Mouse (Mus musculus) hindbrain, embryonic 12.5 days (tissue): ENCODE measurements around the gene Cdca7. TPM values are rescaled to one million over a fixed set of nuclear protein-coding genes. Genes with fewer than 3 reads are reported as not detected.

Source experiments
- ATAC-seq: fragments of 200-750 bp; cut with Nextera tagmentation; 2 replicates; pipeline ENCODE4 v1.8.0; 2017; ENCODE audit warnings: moderate TSS enrichment; ENCODE audit not compliant: low FRiP score
- H3K27ac ChIP-seq: fragments of 300-500 bp; sonication (generic); 2 replicates; pipeline ENCODE4 v1.5.1; 2016; ENCODE audit warnings: mild to moderate bottlenecking
- H3K27me3 ChIP-seq: fragments of 300-500 bp; sonication (generic); 2 replicates; pipeline ENCODE4 v1.6.1; 2016; ENCODE audit warnings: mild to moderate bottlenecking
- H3K36me3 ChIP-seq: fragments of 300-500 bp; sonication (generic); 2 replicates; pipeline ENCODE4 v1.6.1; 2016; ENCODE audit warnings: mild to moderate bottlenecking
- H3K4me1 ChIP-seq: fragments of 300-500 bp; sonication (generic); 2 replicates; pipeline ENCODE4 v1.6.1; 2016
- H3K4me2 ChIP-seq: fragments of 300-500 bp; sonication (generic); replicated peaks from 2 replicates; pipeline ENCODE4 v1.6.1; 2016; ENCODE audit warnings: mild to moderate bottlenecking
- H3K4me3 ChIP-seq: fragments of 300-500 bp; sonication (generic); 2 replicates; pipeline ENCODE4 v1.5.1; 2016; ENCODE audit warnings: mild to moderate bottlenecking
- H3K9ac ChIP-seq: fragments of 300-500 bp; sonication (generic); 2 replicates; pipeline ENCODE4 v1.6.1; 2016; ENCODE audit warnings: mild to moderate bottlenecking, moderate library complexity
- H3K9me3 ChIP-seq: fragments of 300-500 bp; sonication (generic); replicated peaks from 2 replicates; pipeline ENCODE4 v1.6.1; 2016; ENCODE audit warnings: mild to moderate bottlenecking
- WGBS: fragments of 180-500 bp; shearing (Covaris S2); methylation state at CpG from one replicate; pipeline ENCODE4 v1.1.7; 2016; 5-methylcytosine and 5-hydroxymethylcytosine counted together
- polyA plus RNA-seq: library from polyadenylated mRNA; unstranded; fragments of >200 nt; fragmentation: Nextera tagmentation; extraction: Ambion mirVana; gene quantifications from 2 replicates; pipeline ENCODE4 v1.2.1, GENCODE M21; 2016

The Cdca7 gene
- polyA plus RNA-seq, 1 experiment from 2014 or later, result 101 TPM

GRCm38 (mm10) chr2:72467604-72468003 lies 8.4 kb upstream of the Cdca7 start:
- Histone ChIP-seq H3K36me3 (no peaks in the 10 kb centered on the region), H3K9ac (no peak overlapping the region), H3K27ac (no peak overlapping the region), H3K4me1 (no peaks in the 10 kb centered on the region), H3K27me3 (no peaks in the 10 kb centered on the region), H3K4me3 (no peak overlapping the region), H3K4me2 (no peak overlapping the region), H3K9me3 (no peaks in the 10 kb centered on the region)
- no peak for ATAC-seq
- WGBS, result 90% methylated on average over 1 of the region's 1 CpGs

- Histone ChIP-seq H3K4me2 (no peak overlapping the region), H3K36me3 (no peaks in the 10 kb centered on the region), H3K9ac (no peak overlapping the region), H3K27me3 (peaks cover 10% of the 10 kb centered on the region; the same call in 1 of the 2 replicates), H3K27ac (no peak overlapping the region), H3K4me1 (0 out of 2 replicates have a peak, but pooled peaks cover 10% of the 10 kb centered on the region), H3K4me3 (no peak overlapping the region), H3K9me3 (no peaks in the 10 kb centered on the region)
- 71% methylated on average over 16 of the region's 16 CpGs for WGBS
- no peak for ATAC-seq
These were observed 4.4 kb upstream of the Cdca7 start for GRCm38 (mm10) chr2:72471415-72472070.

GRCm38 (mm10) chr2:72474531-72475287 lies 1.2 kb upstream of the Cdca7 start:
- Histone ChIP-seq H3K27ac (no peak overlapping the region), H3K9ac (no peak overlapping the region), H3K4me3 (no peak overlapping the region), H3K9me3 (no peaks in the 10 kb centered on the region), H3K27me3 (peaks cover 10% of the 10 kb centered on the region; the same call in 1 of the 2 replicates), H3K36me3 (no peaks in the 10 kb centered on the region), H3K4me2 (peak overlapping the region; percentile 70; the same call in 1 of the 2 replicates), H3K4me1 (peaks cover 31% of the 10 kb centered on the region)
- no peak for ATAC-seq
- WGBS, result 21% methylated on average over 7 of the region's 7 CpGs

GRCm38 (mm10) chr2:72475423-72475796 lies 549 bp upstream of the Cdca7 start:
- WGBS, result 0% methylated on average over 7 of the region's 7 CpGs
- peak overlapping the region; percentile 70 for H3K4me2 ChIP-seq
- no peaks in the 10 kb centered on the region for H3K9me3 ChIP-seq
- peaks cover 7% of the 10 kb centered on the region; the same call in 1 of the 2 replicates for H3K36me3 ChIP-seq
- no peak for ATAC-seq
- H3K4me3 ChIP-seq, result peak overlapping the region; percentile 60
- peak overlapping the region; percentile 77 for H3K9ac ChIP-seq
- no peak overlapping the region for H3K27ac ChIP-seq
- peaks cover 35% of the 10 kb centered on the region for H3K4me1 ChIP-seq
- H3K27me3 ChIP-seq, result peaks cover 10% of the 10 kb centered on the region; the same call in 1 of the 2 replicates

- under 1% methylated on average over 53 of the region's 53 CpGs for WGBS
- Histone ChIP-seq H3K4me2 (peak overlapping the region; percentile 70), H3K4me3 (peak overlapping the region; percentile 60)
These were observed 690 bp downstream of the Cdca7 start for GRCm38 (mm10) chr2:72476486-72477211.

GRCm38 (mm10) chr2:72477221-72477620 lies 1.3 kb downstream of the Cdca7 start:
- H3K4me2 ChIP-seq, result peak overlapping the region; percentile 70
- no peaks in the 10 kb centered on the region for H3K9me3 ChIP-seq
- H3K36me3 ChIP-seq, result peaks cover 13% of the 10 kb centered on the region; the same call in 1 of the 2 replicates
- H3K27me3 ChIP-seq, result peaks cover 10% of the 10 kb centered on the region; the same call in 1 of the 2 replicates
- no peak for ATAC-seq
- peaks cover 35% of the 10 kb centered on the region for H3K4me1 ChIP-seq
- 2% methylated on average over 11 of the region's 11 CpGs for WGBS
- peak overlapping the region; percentile 77 for H3K9ac ChIP-seq
- H3K4me3 ChIP-seq, result peak overlapping the region; percentile 60
- H3K27ac ChIP-seq, result no peak overlapping the region

More at GRCm38 (mm10) chr2:72476486-72477211, 690 bp downstream of the Cdca7 start:
- peaks cover 35% of the 10 kb centered on the region for H3K4me1 ChIP-seq
- peak overlapping the region; percentile 78 for H3K27ac ChIP-seq
- peak overlapping the region; percentile 77 for H3K9ac ChIP-seq
- H3K27me3 ChIP-seq, result peaks cover 10% of the 10 kb centered on the region; the same call in 1 of the 2 replicates
- peak; percentile 65 for ATAC-seq
- peaks cover 8% of the 10 kb centered on the region; the same call in 1 of the 2 replicates for H3K36me3 ChIP-seq
- no peaks in the 10 kb centered on the region for H3K9me3 ChIP-seq

- 75% methylated on average over 4 of the region's 4 CpGs for WGBS
- H3K4me1 ChIP-seq, result peaks cover 35% of the 10 kb centered on the region
- H3K4me2 ChIP-seq, result peak overlapping the region; percentile 70
- no peak overlapping the region for H3K9ac ChIP-seq
- H3K9me3 ChIP-seq, result no peaks in the 10 kb centered on the region
- no peak overlapping the region for H3K27ac ChIP-seq
- H3K27me3 ChIP-seq, result peaks cover 10% of the 10 kb centered on the region; the same call in 1 of the 2 replicates
- ATAC-seq, result no peak
- peaks cover 21% of the 10 kb centered on the region; the same call in 1 of the 2 replicates for H3K36me3 ChIP-seq
- peak overlapping the region; percentile 60; the same call in 1 of the 2 replicates for H3K4me3 ChIP-seq
These were observed 2.2 kb downstream of the Cdca7 start for GRCm38 (mm10) chr2:72478176-72478575.

- Histone ChIP-seq H3K4me2 (no peak overlapping the region), H3K4me1 (peaks cover 35% of the 10 kb centered on the region), H3K27ac (no peak overlapping the region), H3K9ac (no peak overlapping the region; the same call in 1 of the 2 replicates), H3K4me3 (no peak overlapping the region), H3K9me3 (no peaks in the 10 kb centered on the region), H3K36me3 (peaks cover 28% of the 10 kb centered on the region), H3K27me3 (peaks cover 7% of the 10 kb centered on the region; the same call in 1 of the 2 replicates)
- 67% methylated on average over 13 of the region's 13 CpGs for WGBS
- no peak for ATAC-seq
These were observed 3.0 kb downstream of the Cdca7 start for GRCm38 (mm10) chr2:72478921-72479320.

- Histone ChIP-seq H3K9ac (no peak overlapping the region), H3K36me3 (peaks cover 37% of the 10 kb centered on the region), H3K4me2 (no peak overlapping the region), H3K27me3 (no peaks in the 10 kb centered on the region), H3K9me3 (no peaks in the 10 kb centered on the region), H3K4me1 (peaks cover 31% of the 10 kb centered on the region), H3K27ac (no peak overlapping the region), H3K4me3 (no peak overlapping the region)
- 94% methylated on average over 9 of the region's 9 CpGs for WGBS
- no peak for ATAC-seq
These were observed 3.9 kb downstream of the Cdca7 start for GRCm38 (mm10) chr2:72479818-72480217.

- H3K36me3 ChIP-seq, result no peaks in the 10 kb centered on the region
- ATAC-seq, result no peak
- 0 out of 2 replicates have a peak, but pooled peaks cover 6% of the 10 kb centered on the region for H3K27me3 ChIP-seq
- no peaks in the 10 kb centered on the region for H3K4me1 ChIP-seq
- H3K4me3 ChIP-seq, result no peak overlapping the region
- no peak overlapping the region for H3K9ac ChIP-seq
- WGBS, result 50% methylated on average over 7 of the region's 7 CpGs
- no peaks in the 10 kb centered on the region for H3K9me3 ChIP-seq
- H3K27ac ChIP-seq, result no peak overlapping the region
- H3K4me2 ChIP-seq, result no peak overlapping the region
These were observed 15.7 kb downstream of the Cdca7 start for GRCm38 (mm10) chr2:72491650-72492049.

- Histone ChIP-seq H3K4me3 (no peak overlapping the region), H3K4me1 (no peaks in the 10 kb centered on the region), H3K27me3 (peaks cover 14% of the 10 kb centered on the region; the same call in 1 of the 2 replicates), H3K9me3 (no peaks in the 10 kb centered on the region), H3K27ac (no peak overlapping the region), H3K36me3 (no peaks in the 10 kb centered on the region), H3K4me2 (no peak overlapping the region), H3K9ac (no peak overlapping the region)
- 61% methylated on average over 14 of the region's 14 CpGs for WGBS
- no peak for ATAC-seq
These were observed 17.1 kb downstream of the Cdca7 start for GRCm38 (mm10) chr2:72493039-72493438.
